Mouse (Mus musculus): Measurements from ENCODE around the gene Insm2.
A peak's percentile ranks its signal among the peaks of the same experiment; 100 is the strongest.

Insm2 gene

GRCm38 (mm10) chr12:55604411-55604810 lies 5.2 kb downstream of the Insm2 start:
- DNase-seq (ENCODE audit: low spot score in 2 of 2) = no peak

GRCm38 (mm10) chr12:55607902-55608301 lies 8.7 kb downstream of the Insm2 start:
- DNase-seq (ENCODE audit: low spot score in 2 of 2) = no peak

GRCm38 (mm10) chr12:55610812-55611211 lies 11.6 kb downstream of the Insm2 start:
- DNase-seq (ENCODE audit: low spot score in 2 of 2) = no peak

- DNase-seq (ENCODE audit: low spot score in 2 of 2) = no peak
Measured at GRCm38 (mm10) chr12:55620321-55620720, 21.1 kb downstream of the Insm2 start.

GRCm38 (mm10) chr12:55622615-55623245 lies 23.5 kb downstream of the Insm2 start:
- DNase-seq (ENCODE audit: low spot score in 2 of 2) = peak in 1 of 2 experiments; percentile 22

GRCm38 (mm10) chr12:55623254-55623653 lies 24.0 kb downstream of the Insm2 start:
- no peak for DNase-seq (ENCODE audit: low spot score in 2 of 2)

GRCm38 (mm10) chr12:55626711-55627110 lies 27.5 kb downstream of the Insm2 start:
- DNase-seq (ENCODE audit: low spot score in 2 of 2) = no peak

GRCm38 (mm10) chr12:55648011-55648525 lies 48.8 kb downstream of the Insm2 start:
- no peak for DNase-seq (ENCODE audit: low spot score in 2 of 2)

Measured in frontal cortex, postnatal 36 days (tissue).